Mouse (Mus musculus): ENCODE data around the gene Scimp.
A peak's percentile ranks its signal among the peaks of the same experiment; 100 is the strongest.
"Not testable (repeated sequence)": the region's sequence is repeated elsewhere in the genome, so short reads cannot be mapped to it uniquely, and the experiment has no call there.

Gene Scimp

DNA sequence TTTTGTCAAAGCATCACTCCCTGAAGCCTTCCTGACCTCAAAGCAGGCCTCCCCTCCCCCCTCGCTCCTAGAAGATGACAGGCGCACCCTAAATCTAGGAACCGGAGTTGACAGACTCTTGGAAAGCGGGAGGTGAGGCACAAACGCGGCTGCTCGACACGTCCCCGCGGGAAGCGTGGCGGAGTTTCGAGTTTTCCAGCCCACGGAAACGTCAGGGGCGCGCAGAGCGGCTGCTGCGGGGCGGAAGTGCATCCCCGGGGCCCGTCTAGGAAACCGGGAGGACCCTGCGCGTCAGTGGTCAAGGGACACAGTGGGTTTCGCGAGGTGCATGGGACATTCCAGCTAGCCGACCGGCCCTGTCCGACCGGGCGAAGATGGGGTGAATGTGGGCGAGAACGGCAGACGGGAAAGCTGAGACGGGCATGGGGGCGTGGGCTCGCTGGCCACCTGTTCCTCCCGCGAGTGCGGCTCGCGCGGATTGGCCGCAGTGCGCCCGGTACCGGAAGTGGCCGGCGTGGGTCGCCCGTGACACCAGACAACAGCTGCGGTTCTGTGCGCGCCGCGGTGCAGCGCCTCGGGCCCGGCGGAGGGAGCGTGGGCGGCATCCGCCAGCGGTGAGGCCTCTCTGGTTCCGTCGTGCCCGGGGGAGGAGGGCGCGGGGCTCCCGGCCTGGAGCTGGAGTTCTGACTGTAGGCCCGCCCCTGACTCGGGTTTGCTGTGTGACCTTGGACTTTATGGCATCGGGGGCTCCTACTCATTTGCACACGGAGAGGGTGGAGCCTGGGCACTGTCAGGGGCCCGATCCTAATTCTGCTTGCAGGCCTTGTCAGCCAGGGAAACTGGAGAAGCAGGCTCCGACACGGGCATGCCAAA is 48.2 kb downstream of the Scimp start, which contains the start of gene Zfp3:
Gene Zfp3 (plus strand): TSS at position 274 of the 873 bp plus-strand sequence.
- DNase-seq, result peak; percentile 73

DNA sequence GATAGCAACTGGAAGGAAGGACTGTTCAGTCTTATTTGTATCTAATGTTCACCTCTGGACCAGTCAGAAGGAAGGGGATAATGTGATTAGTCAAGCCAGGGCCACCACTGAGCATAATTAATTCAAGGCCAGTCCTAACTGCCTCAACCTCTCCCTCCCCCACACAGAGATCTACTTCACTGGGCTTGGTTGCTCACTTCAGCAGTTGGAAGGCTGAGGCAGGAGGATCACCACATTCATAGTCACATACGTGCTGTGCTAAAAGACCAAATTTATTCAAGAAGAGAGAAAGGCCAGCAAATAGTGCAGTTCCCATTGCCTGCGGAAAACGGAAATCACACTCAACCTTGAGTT is 48.8 kb downstream of the Scimp start:
- DNase-seq, result no peak

DNA sequence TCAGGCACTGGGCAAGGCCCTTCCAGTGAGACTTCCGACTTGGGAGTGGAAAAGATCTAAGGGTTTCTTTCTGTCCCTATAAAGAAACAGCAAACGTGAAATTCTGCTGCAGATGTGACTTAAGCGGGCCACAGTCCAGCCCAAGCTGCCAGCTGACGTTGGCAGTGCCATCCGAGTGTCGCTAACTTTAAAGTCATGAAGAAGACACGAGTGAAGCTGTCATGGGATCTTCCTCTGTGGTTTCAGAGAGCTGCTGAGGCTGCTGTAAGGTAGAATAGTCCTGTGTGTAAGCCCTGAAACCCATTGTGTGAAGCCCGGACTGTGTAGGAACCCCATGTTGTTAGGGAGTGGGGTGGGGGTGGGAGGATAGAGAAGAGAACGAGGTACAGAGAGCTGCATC is 49.7 kb downstream of the Scimp start:
- DNase-seq, result no peak

GRCm38 (mm10) chr11:70760446-70760845 is 51.9 kb downstream of the Scimp start:
- DNase-seq, result not testable (repeated sequence)

DNA sequence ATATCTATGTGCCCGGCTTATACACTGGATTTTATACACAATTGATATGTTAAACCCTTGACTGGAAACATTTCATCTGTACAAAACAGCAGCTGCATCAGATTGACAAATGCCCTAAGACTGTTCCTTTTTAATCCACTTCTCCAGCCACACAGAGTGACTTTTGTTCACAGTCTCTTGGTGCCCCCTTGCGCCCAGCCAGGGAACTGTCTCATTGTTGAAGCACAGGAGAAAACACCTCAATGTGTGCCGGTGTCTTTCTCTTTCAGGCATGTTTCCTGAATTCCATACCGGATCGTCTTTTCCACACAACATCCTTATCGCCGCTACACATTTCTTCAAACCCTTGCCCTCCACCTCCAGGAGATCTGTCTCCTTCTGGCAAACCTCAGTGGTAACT is 56.7 kb downstream of the Scimp start:
- DNase-seq, result peak; percentile 81

GRCm38 (mm10) chr11:70754958-70755357 is 57.4 kb downstream of the Scimp start:
- DNase-seq, result no peak

DNA sequence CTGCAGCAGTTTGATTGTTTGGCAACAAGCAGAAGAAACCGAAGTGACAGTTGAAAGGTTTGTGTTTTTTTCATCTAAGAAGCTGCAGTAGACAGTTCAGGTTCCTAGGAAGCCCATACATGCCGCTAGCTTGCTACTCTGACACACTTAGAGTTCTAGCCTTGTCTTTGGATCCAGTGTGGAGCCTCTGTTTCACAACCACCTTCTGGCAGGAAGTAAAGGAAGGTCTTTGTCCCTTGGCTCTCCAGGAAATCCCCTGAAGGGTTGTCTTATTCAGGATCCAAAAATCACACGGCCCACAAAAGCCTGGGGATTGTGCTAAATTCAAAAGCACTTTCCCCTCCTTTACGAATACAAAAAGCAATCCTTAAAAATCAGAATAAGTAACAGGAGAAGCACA is 57.9 kb downstream of the Scimp start:
- DNase-seq, result no peak

- DNase-seq, result no peak
Observed at GRCm38 (mm10) chr11:70753146-70753545, 59.2 kb downstream of the Scimp start.

GRCm38 (mm10) chr11:70752337-70753017 is 59.9 kb downstream of the Scimp start:
- no peak for DNase-seq

- no peak for DNase-seq
Observed at GRCm38 (mm10) chr11:70747876-70748545, 64.4 kb downstream of the Scimp start.

DNA sequence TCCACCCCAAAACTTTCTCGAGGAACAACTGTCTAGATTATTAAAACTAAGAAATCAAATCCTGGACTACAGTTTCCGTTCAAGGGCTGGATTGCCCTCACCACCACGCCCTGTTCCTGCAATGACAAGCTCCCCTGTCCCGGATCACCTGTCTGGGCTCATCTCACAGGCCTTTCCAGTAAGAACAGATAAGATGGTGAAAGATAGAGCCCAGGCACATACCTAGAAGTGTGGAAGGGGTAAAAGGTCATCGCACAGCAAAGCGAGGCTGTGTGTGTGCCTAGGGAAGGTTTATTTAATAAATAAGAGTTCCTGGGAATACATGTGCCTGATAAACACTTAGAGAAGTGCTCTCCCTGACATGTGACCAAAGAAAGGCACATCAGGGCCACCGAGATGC is 66.8 kb downstream of the Scimp start:
- DNase-seq, result no peak

GRCm38 (mm10) chr11:70742581-70743459 is 69.6 kb downstream of the Scimp start:
- DNase-seq, result no peak

DNA sequence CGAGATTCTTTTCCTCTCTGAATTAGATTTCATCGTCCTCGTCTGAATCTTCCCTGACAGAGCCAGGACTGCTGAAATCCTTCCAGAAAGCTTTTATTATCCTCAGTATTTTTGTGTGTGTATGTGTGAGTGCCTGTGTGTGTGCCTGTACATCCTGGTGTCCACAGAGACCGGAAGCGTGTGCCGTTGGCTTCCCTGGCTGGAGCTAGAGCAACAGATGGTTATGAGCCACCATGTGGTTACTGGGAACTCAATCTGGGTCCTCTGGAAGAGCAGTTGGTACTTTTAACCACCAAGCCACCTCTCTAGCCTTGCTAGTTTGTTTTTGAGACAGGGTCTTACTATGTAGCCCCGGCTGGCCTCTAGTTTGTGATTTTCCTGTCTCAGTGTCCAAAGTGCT is 70.3 kb downstream of the Scimp start:
- DNase-seq, result no peak

GRCm38 (mm10) chr11:70741603-70742002 is 70.8 kb downstream of the Scimp start:
- DNase-seq, result no peak

Data from cerebellum, adult 8-10 months (tissue).